Mouse (Mus musculus): ENCODE results near the gene Asb15. TPM values are rescaled to one million over a fixed set of nuclear protein-coding genes. Genes with fewer than 3 reads are reported as not detected.

The Asb15 gene
- polyA plus RNA-seq, 1 experiment from 2014 or later: not detected

GRCm38 (mm10) chr6:24554427-24555086 is 26.6 kb downstream of the Asb15 start:
- Histone ChIP-seq H3K9ac (ENCODE audit: low read length) (no peak overlapping the region), H3K4me2 (no peak overlapping the region), H3K27me3 (ENCODE audit: control insufficient read depth, insufficient read depth, low read length) (no peaks in the 10 kb centered on the region), H3K27ac (ENCODE audit: low read depth, low read length) (no peak overlapping the region), H3K36me3 (ENCODE audit: control insufficient read depth, insufficient read depth, low read length) (no peaks in the 10 kb centered on the region), H3K4me3 (ENCODE audit: low read depth, low read length) (no peak overlapping the region), H3K9me3 (ENCODE audit: control insufficient read depth, low read length) (no peaks in the 10 kb centered on the region), H3K4me1 (ENCODE audit: control insufficient read depth, insufficient read depth, low read length) (no peaks in the 10 kb centered on the region)
- no peak for DNase-seq (ENCODE audit: low spot score, missing footprints)
- no peak for ATAC-seq (ENCODE audit: low FRiP score)
- 78% methylated on average over 11 of the region's 11 CpGs for WGBS

DNA sequence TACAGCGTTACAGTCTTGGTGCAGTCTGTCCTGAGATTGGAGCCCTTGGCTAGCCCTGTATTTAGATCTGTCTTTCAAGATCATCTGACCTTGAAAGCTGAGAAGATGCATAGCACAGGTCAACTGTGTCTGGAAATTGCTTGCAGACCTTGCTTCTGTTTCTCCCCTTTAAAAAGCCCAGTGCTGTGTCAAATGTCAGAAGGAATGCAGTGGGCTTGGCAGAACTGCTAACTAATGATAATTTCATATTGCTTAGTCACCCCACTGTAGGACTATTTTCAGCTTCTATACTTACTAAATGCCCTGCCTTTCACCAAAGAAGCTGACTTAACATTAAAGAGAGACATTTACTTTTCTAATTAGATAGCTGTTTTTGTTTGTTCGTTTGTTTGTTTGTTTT is 27.5 kb downstream of the Asb15 start:
- Histone ChIP-seq H3K9ac (ENCODE audit: low read length) (no peak overlapping the region), H3K9me3 (ENCODE audit: control insufficient read depth, low read length) (no peaks in the 10 kb centered on the region), H3K4me1 (ENCODE audit: control insufficient read depth, insufficient read depth, low read length) (no peaks in the 10 kb centered on the region), H3K36me3 (ENCODE audit: control insufficient read depth, insufficient read depth, low read length) (no peaks in the 10 kb centered on the region), H3K27me3 (ENCODE audit: control insufficient read depth, insufficient read depth, low read length) (no peaks in the 10 kb centered on the region), H3K4me2 (no peak overlapping the region), H3K4me3 (ENCODE audit: low read depth, low read length) (no peak overlapping the region), H3K27ac (ENCODE audit: low read depth, low read length) (no peak overlapping the region)
- DNase-seq (ENCODE audit: low spot score, missing footprints) (no peak), ATAC-seq (ENCODE audit: low FRiP score) (no peak)
- 81% methylated on average over 2 of the region's 2 CpGs for WGBS

DNA sequence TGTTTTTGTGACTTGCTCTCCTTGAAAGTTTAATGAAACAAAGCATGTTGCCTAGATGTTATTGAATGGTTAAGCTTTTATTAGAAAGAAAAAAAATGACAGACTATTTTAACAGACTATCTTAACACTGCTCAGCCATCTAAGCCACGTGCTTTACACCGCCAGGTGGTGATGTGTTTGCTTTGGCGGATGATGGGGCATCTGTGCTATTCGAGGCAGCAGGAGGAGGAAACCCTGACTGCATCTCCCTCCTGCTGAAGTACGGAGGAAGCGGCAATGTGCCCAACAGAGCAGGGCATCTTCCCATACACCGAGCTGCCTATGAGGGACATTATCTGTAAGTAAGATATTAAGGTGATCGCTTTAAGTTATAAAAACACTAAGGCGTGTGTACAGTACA is 36.1 kb downstream of the Asb15 start:
- no peak for DNase-seq (ENCODE audit: low spot score, missing footprints)
- ATAC-seq (ENCODE audit: low FRiP score): no peak
- no peak overlapping the region for H3K9ac ChIP-seq (ENCODE audit: low read length)
- no peak overlapping the region for H3K4me3 ChIP-seq (ENCODE audit: low read depth, low read length)
- H3K4me1 ChIP-seq (ENCODE audit: control insufficient read depth, insufficient read depth, low read length): no peaks in the 10 kb centered on the region
- H3K27me3 ChIP-seq (ENCODE audit: control insufficient read depth, insufficient read depth, low read length): no peaks in the 10 kb centered on the region
- H3K27ac ChIP-seq (ENCODE audit: low read depth, low read length): no peak overlapping the region
- no peaks in the 10 kb centered on the region for H3K36me3 ChIP-seq (ENCODE audit: control insufficient read depth, insufficient read depth, low read length)
- H3K9me3 ChIP-seq (ENCODE audit: control insufficient read depth, low read length): no peaks in the 10 kb centered on the region
- WGBS: 76% methylated on average over 9 of the region's 9 CpGs
- no peak overlapping the region for H3K4me2 ChIP-seq

DNA sequence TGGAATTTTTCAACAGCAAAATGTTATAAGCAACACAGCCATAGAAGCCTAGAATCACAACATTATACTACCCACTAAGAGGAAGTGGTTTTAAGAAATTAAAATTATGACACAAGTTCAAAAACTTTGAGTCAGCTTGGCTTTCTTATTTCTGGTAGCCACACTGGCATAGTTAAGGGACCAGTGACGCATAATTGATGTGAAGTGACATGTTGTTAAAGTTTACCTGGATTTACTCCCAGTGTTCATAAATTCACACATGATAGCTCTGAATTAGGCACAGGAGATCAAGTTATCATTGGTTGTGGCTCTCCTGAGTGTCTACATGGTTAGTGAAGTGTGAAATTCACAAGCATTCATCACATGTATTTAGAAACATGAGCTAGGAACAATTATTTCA is 36.9 kb downstream of the Asb15 start:
- WGBS: 97% methylated on average over 1 of the region's 1 CpGs
- no peak overlapping the region for H3K27ac ChIP-seq (ENCODE audit: low read depth, low read length)

DNA sequence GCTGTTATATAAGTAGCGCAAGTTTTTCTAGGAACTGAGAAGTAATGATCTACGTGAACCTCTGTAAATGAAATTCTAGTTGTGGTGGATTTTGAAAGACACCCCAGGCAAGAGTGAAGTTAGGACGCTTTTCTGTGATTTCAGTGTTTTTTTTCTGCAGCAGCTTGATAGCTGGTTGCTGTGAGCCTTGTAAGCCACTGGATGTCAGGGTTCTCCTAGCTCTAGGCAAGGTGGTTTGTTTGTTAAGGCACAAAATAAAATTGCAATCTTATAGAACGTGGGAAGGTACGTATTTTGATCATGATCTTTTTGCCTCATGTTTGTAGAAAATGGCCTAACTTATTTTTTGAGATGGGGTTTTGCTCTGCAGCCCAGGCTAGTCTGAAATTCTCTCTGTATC is 41.0 kb downstream of the Asb15 start:
- WGBS: 89% methylated on average over 5 of the region's 5 CpGs
- H3K9me3 ChIP-seq (ENCODE audit: control insufficient read depth, low read length): no peaks in the 10 kb centered on the region
- ATAC-seq (ENCODE audit: low FRiP score): no peak
- H3K4me3 ChIP-seq (ENCODE audit: low read depth, low read length): no peak overlapping the region
- no peaks in the 10 kb centered on the region for H3K27me3 ChIP-seq (ENCODE audit: control insufficient read depth, insufficient read depth, low read length)
- no peak for DNase-seq (ENCODE audit: low spot score, missing footprints)
- no peak overlapping the region for H3K4me2 ChIP-seq
- no peak overlapping the region for H3K27ac ChIP-seq (ENCODE audit: low read depth, low read length)
- no peaks in the 10 kb centered on the region for H3K36me3 ChIP-seq (ENCODE audit: control insufficient read depth, insufficient read depth, low read length)
- H3K9ac ChIP-seq (ENCODE audit: low read length): no peak overlapping the region
- H3K4me1 ChIP-seq (ENCODE audit: control insufficient read depth, insufficient read depth, low read length): no peaks in the 10 kb centered on the region

More for the DNA sequence above, 36.9 kb downstream of the Asb15 start:
- Histone ChIP-seq H3K36me3 (ENCODE audit: control insufficient read depth, insufficient read depth, low read length) (no peaks in the 10 kb centered on the region), H3K27me3 (ENCODE audit: control insufficient read depth, insufficient read depth, low read length) (no peaks in the 10 kb centered on the region), H3K4me2 (no peak overlapping the region), H3K4me3 (ENCODE audit: low read depth, low read length) (no peak overlapping the region), H3K9me3 (ENCODE audit: control insufficient read depth, low read length) (no peaks in the 10 kb centered on the region), H3K4me1 (ENCODE audit: control insufficient read depth, insufficient read depth, low read length) (no peaks in the 10 kb centered on the region), H3K9ac (ENCODE audit: low read length) (no peak overlapping the region)
- DNase-seq (ENCODE audit: low spot score, missing footprints) (no peak), ATAC-seq (ENCODE audit: low FRiP score) (no peak)

DNA sequence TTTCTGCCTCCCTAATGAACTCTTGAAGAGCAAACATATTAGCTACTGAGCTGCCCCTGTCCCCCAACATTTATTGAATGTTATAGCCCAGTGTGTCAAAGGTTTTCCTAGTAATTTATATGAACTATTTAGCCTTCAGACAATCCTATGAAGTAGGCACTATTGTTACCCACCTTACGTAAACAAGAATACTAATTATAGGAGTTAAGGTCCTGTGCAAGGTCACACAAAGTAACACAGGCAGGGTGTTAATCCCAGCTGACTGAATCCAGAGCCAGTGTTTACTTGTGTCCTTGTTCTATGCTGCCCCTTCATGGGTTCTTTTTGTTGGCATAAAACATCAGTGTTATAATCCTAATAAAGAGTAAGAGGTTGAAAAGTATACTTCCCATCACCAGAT is 41.8 kb downstream of the Asb15 start:
- H3K4me1 ChIP-seq (ENCODE audit: control insufficient read depth, insufficient read depth, low read length): no peaks in the 10 kb centered on the region
- H3K27ac ChIP-seq (ENCODE audit: low read depth, low read length): no peak overlapping the region
- no peak overlapping the region for H3K4me2 ChIP-seq
- WGBS: 93% methylated on average over 1 of the region's 1 CpGs
- H3K4me3 ChIP-seq (ENCODE audit: low read depth, low read length): no peak overlapping the region
- no peak for ATAC-seq (ENCODE audit: low FRiP score)
- no peak for DNase-seq (ENCODE audit: low spot score, missing footprints)
- no peak overlapping the region for H3K9ac ChIP-seq (ENCODE audit: low read length)
- H3K27me3 ChIP-seq (ENCODE audit: control insufficient read depth, insufficient read depth, low read length): no peaks in the 10 kb centered on the region
- no peaks in the 10 kb centered on the region for H3K36me3 ChIP-seq (ENCODE audit: control insufficient read depth, insufficient read depth, low read length)
- H3K9me3 ChIP-seq (ENCODE audit: control insufficient read depth, low read length): no peaks in the 10 kb centered on the region

DNA sequence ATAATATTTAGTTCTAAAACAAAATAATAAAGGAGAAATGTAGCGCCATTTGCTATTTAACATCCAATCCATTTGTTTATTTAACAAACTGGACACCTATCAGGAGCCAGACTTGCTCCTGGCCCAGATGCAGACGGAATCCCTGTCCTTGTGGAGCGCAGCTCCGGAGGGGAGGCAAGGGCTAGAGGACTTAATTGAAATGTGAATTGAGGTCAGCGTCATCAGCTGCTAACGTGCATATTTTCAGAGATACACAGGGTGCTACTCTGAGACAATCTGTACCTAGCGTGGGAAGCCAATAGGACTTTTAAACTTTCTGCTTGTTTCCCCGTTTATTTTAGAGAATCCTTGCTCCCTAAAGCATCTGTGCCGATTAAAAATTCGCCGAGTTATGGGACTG is 42.3 kb downstream of the Asb15 start:
- WGBS: 77% methylated on average over 11 of the region's 11 CpGs
- Histone ChIP-seq H3K4me1 (ENCODE audit: control insufficient read depth, insufficient read depth, low read length) (no peaks in the 10 kb centered on the region), H3K9me3 (ENCODE audit: control insufficient read depth, low read length) (no peaks in the 10 kb centered on the region), H3K4me2 (no peak overlapping the region), H3K9ac (ENCODE audit: low read length) (no peak overlapping the region), H3K27ac (ENCODE audit: low read depth, low read length) (no peak overlapping the region), H3K27me3 (ENCODE audit: control insufficient read depth, insufficient read depth, low read length) (no peaks in the 10 kb centered on the region), H3K36me3 (ENCODE audit: control insufficient read depth, insufficient read depth, low read length) (no peaks in the 10 kb centered on the region), H3K4me3 (ENCODE audit: low read depth, low read length) (no peak overlapping the region)
- ATAC-seq (ENCODE audit: low FRiP score) (no peak), DNase-seq (ENCODE audit: low spot score, missing footprints) (no peak)

DNA sequence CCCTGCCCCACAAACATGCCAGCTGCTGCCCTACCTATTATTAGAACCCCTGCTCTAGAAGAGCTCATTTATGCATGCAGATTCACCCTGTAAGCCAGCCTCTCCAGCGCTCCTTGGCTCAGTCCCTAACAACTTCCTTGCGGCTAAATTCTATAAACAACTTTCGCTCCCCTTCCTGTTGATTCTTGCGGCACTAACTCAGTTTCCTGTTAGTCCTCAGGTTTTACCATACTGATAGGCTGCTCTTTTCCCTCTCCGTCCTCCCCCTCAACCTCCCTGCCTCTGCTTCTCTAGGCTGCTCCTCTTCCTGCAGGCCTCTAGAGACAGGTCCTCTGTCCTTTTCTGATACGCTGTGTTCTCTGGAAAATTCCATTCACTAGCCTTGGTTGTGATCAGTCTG is 43.2 kb downstream of the Asb15 start:
- no peaks in the 10 kb centered on the region for H3K4me1 ChIP-seq (ENCODE audit: control insufficient read depth, insufficient read depth, low read length)
- H3K27me3 ChIP-seq (ENCODE audit: control insufficient read depth, insufficient read depth, low read length): no peaks in the 10 kb centered on the region
- H3K36me3 ChIP-seq (ENCODE audit: control insufficient read depth, insufficient read depth, low read length): no peaks in the 10 kb centered on the region
- no peaks in the 10 kb centered on the region for H3K9me3 ChIP-seq (ENCODE audit: control insufficient read depth, low read length)
- H3K9ac ChIP-seq (ENCODE audit: low read length): no peak overlapping the region
- H3K27ac ChIP-seq (ENCODE audit: low read depth, low read length): no peak overlapping the region
- DNase-seq (ENCODE audit: low spot score, missing footprints): no peak
- no peak overlapping the region for H3K4me2 ChIP-seq
- ATAC-seq (ENCODE audit: low FRiP score): no peak
- WGBS: 80% methylated on average over 6 of the region's 6 CpGs
- H3K4me3 ChIP-seq (ENCODE audit: low read depth, low read length): no peak overlapping the region

- WGBS: 92% methylated on average over 14 of the region's 14 CpGs
- Histone ChIP-seq H3K4me2 (no peak overlapping the region), H3K27ac (ENCODE audit: low read depth, low read length) (no peak overlapping the region), H3K27me3 (ENCODE audit: control insufficient read depth, insufficient read depth, low read length) (no peaks in the 10 kb centered on the region), H3K9ac (ENCODE audit: low read length) (no peak overlapping the region), H3K36me3 (ENCODE audit: control insufficient read depth, insufficient read depth, low read length) (no peaks in the 10 kb centered on the region), H3K4me1 (ENCODE audit: control insufficient read depth, insufficient read depth, low read length) (no peaks in the 10 kb centered on the region), H3K9me3 (ENCODE audit: control insufficient read depth, low read length) (no peaks in the 10 kb centered on the region), H3K4me3 (ENCODE audit: low read depth, low read length) (no peak overlapping the region)
- no peak for ATAC-seq (ENCODE audit: low FRiP score)
- DNase-seq (ENCODE audit: low spot score, missing footprints): no peak
Observed at GRCm38 (mm10) chr6:24572431-24572830, 44.5 kb downstream of the Asb15 start.

Measured in midbrain, embryonic 11.5 days (tissue).